Mouse (Mus musculus) cerebellum, adult (tissue): Measurements from ENCODE around the gene Tsku.

ENCODE experiments used
- ATAC-seq: cut with Nextera tagmentation; 2 replicates; pipeline ENCODE4 v1.9.2; 2017; ENCODE audit warnings: mild to moderate bottlenecking, moderate library complexity, mixed read lengths; ENCODE audit not compliant: insufficient number of reproducible peaks, low FRiP score, low TSS enrichment

The Tsku gene

GRCm38 (mm10) chr7:98330375-98331002 lies 30.6 kb downstream of the Tsku start:
- ATAC-seq, result no peak

GRCm38 (mm10) chr7:98329651-98330374 lies 31.3 kb downstream of the Tsku start:
- no peak for ATAC-seq

GRCm38 (mm10) chr7:98328311-98328710 lies 32.8 kb downstream of the Tsku start:
- ATAC-seq, result no peak

- ATAC-seq, result no peak
Observed at GRCm38 (mm10) chr7:98326051-98326450, 35.1 kb downstream of the Tsku start.

GRCm38 (mm10) chr7:98324228-98324627 lies 36.9 kb downstream of the Tsku start:
- no peak for ATAC-seq

GRCm38 (mm10) chr7:98323288-98324019 lies 37.7 kb downstream of the Tsku start:
- no peak for ATAC-seq

GRCm38 (mm10) chr7:98322415-98322814 lies 38.7 kb downstream of the Tsku start:
- no peak for ATAC-seq

- no peak for ATAC-seq
Observed at GRCm38 (mm10) chr7:98321083-98321482, 40.0 kb downstream of the Tsku start, which contains the start of gene Acer3. Gene Acer3, minus strand, starts transcription at chr7:98321208.

- no peak for ATAC-seq
Observed at GRCm38 (mm10) chr7:98320006-98320556, 41.0 kb downstream of the Tsku start.

- ATAC-seq, result no peak
Observed at GRCm38 (mm10) chr7:98316568-98316967, 44.6 kb downstream of the Tsku start.

GRCm38 (mm10) chr7:98315087-98315486 lies 46.0 kb downstream of the Tsku start:
- no peak for ATAC-seq

GRCm38 (mm10) chr7:98312185-98312920 lies 48.8 kb downstream of the Tsku start:
- no peak for ATAC-seq

GRCm38 (mm10) chr7:98310266-98310665 lies 50.9 kb downstream of the Tsku start:
- no peak for ATAC-seq

- peak; percentile 94 for ATAC-seq
Observed at GRCm38 (mm10) chr7:98309219-98310030, 51.7 kb downstream of the Tsku start.

- peak; percentile 72 for ATAC-seq
Observed at GRCm38 (mm10) chr7:98308607-98309218, 52.4 kb downstream of the Tsku start.

GRCm38 (mm10) chr7:98307921-98308606 lies 53.1 kb downstream of the Tsku start:
- ATAC-seq, result no peak

- ATAC-seq, result no peak
Observed at GRCm38 (mm10) chr7:98307411-98307810, 53.7 kb downstream of the Tsku start.
